Mouse (Mus musculus) heart, adult 8-10 months (tissue): ENCODE results near the gene Wnt16. TPM values are rescaled to one million over a fixed set of nuclear protein-coding genes. Genes with fewer than 3 reads are reported as not detected.

Source experiments
- DNase-seq: peaks from one replicate; pipeline ENCODE4 v3.0.0; 2022; ENCODE audit warnings: low spot score
- total RNA-seq, 4 experiments: library from RNA; stranded (reverse); gene quantifications; 2 replicates each; pipeline ENCODE4 v1.2.4; 2022

The Wnt16 gene
- total RNA-seq, 4 experiments from 2014 or later, result 0.25 to 0.44 TPM; not detected in 2

- DNase-seq, result peak; percentile 73
These were observed 37.5 kb downstream of the Wnt16 start for GRCm38 (mm10) chr6:22325364-22326072.

- no peak for DNase-seq
These were observed 38.3 kb downstream of the Wnt16 start for GRCm38 (mm10) chr6:22326289-22326688.

DNA sequence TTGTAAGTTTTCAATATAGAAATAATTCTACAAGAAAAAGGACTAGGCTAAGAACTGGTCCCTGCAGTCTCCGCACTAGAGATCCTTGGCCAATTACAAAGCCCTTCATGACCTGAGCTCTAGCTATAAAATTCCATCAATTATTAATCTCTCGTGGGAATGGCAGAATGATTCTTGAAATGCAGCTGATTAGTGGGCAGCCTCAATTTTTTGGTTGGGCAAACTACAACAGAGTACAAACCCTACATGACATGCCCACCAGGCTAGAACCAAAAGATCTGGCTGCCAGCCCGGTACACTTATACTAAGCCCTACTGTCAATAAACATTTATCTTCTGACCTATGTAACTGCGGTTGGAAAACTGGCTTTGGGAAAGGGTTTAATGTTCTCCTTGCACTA is 39.1 kb downstream of the Wnt16 start:
- no peak for DNase-seq

DNA sequence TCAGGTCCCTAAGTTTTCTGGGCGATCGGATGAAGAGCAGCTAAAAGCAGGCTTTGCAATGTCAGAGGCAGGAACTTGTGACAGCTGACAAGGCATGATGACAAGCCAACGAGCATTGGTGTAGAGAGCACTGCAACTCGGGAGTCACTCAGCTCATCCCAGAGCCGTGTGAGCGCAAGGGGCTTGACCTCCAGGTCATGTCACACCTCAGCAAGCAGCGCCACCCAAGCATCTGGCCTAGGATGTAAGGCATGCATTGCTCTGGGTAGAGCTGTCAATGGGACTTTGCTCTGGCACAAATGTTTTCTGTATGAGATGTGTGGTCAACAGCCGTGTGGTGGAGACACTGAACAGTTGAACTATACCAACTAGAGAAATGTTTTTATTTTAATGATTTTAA is 39.9 kb downstream of the Wnt16 start:
- no peak for DNase-seq

DNA sequence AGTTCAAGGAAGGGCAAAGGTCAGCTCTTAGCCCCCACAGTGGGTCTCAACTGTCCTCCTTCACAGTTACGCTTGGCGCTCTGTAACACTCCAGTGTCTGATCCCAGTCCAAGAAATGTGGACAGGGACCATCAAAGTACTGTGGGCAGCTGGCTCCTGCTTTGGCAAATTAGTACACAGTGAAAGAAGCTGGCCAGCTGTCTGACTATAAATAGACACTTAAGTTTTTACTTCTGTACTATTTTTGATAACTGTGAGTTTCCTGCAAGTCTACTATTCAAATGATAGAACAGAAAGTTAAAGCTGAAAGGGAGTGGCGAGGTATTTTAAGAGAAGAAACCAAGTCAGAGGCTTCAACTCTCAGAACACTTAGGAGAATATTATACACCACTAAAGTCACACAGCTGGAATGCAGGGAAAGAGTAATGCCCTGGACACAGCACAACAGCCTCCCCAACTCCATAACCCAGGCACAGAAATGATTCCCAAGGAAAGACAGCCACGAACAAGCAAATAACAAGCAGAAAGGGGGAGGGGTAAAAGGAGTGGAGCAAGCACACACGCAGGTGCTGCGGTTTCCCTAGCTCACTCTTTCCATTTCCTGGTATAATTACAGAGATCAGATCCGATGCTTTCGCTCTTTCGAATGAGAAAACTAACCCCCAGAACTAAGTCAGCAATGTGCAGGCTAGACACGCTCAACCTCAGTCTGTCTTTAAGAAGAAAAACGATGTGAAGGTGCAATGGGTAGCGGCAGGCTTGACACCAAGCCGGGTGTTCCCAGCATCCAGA is 42.3 kb downstream of the Wnt16 start:
- DNase-seq, result no peak

DNA sequence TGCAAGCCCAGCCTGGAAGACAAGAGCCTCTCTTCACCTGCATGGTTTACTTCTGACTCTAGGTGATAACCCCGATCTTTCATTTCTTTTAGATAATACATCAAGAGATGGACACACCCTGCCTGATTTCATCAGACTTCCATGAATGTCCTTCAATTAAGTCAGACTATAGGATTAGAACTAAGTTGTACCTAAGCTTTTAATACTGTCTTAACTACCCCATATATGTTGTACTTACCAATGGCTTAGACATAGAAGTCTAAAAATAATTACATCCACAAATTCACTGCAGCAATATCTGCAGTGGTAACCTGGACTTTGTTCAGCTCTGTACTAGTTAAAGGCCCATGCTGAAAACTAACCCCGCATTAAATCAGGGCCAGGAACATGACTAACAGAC is 44.5 kb downstream of the Wnt16 start:
- no peak for DNase-seq

DNA sequence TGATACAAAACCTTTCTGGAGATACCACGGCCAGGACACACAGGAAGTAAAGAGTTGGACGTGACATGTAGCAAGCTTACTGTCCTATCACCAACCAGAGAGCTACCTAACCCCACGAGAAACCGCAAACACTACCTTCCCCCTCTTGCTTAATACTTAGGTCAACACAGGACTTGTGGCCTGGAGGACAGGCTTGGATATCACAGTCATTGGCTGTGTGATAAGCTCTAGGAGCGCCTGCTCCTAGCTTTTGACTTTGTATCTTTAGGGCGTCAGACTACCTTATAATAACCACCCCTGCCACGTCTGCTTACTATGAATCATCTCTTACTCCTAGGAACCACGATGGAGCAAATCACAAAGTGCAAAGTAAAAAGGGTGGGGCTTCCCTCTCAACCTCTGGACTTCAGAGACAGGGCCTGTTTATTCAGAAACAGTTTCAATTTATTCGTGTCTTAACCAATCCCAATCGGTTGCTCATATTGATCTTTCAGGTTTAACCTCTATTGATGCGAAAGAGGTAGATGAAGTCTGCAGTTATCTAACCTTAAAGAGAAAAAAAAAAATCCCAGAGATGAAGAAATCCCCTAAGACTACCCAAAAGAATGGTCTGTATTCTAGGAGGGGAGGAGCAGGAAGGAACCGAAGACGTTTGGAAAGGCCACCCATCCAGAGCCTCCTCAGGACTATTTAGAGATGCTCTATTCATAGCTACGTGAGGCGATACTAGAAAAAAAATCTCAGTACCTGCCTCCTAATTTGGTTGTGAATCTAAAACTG is 51.9 kb downstream of the Wnt16 start:
- no peak for DNase-seq

- DNase-seq, result no peak
These were observed 52.8 kb downstream of the Wnt16 start for GRCm38 (mm10) chr6:22340779-22341178.

DNA sequence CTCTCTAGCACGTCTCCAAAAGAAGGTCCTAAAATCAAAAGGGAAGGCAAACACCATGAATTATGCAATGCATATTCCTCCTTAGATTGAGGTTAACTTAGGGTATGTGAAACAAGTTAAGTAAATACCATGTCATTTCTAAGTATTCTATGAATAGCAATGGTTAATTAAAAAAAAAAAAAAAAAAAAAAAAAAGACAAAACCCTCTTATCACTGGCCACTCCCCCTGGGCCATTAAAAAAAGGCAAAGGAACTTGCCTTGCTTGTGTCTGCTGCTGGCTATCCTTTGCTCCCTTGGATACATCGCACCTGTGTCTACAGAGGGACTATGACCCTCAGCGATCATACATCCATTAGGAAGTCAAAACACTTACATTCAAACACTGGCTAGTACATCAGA is 55.3 kb downstream of the Wnt16 start:
- DNase-seq, result no peak

- no peak for DNase-seq
These were observed 55.7 kb downstream of the Wnt16 start for GRCm38 (mm10) chr6:22343706-22344105.

DNA sequence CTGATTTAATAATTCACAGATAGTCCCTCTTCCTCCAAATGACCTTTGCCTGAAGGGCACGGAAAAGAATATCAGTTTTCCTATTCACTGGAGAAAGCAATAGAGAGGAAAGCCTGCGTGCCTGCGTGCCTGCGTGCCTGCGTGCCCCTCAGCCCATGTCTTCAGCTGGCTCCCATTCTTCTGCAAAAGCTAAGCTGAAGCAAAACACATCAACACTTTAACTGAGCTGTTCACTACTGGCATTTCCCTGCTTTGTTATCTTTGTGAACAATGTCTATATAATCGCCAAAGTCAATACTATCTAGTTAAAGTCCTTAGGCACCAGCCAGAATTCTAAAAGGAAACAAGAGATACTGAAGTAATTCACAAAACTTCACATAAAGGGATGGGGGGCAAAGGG is 56.4 kb downstream of the Wnt16 start:
- DNase-seq, result no peak

GRCm38 (mm10) chr6:22347132-22347902 is 59.3 kb downstream of the Wnt16 start:
- DNase-seq, result no peak

Other genes starting within 250 kb of the Wnt16 start
- gene Fam3c, start 68.0 kb downstream of the Wnt16 start, total RNA-seq, result 10 to 100 TPM; 27.0 to 33.8 (median 32.0) TPM